Mouse (Mus musculus) liver, embryonic 14 days (tissue): ENCODE data around the gene Ttc23. TPM values are rescaled to one million over a fixed set of nuclear protein-coding genes. Genes with fewer than 3 reads are reported as not detected.

Source experiments
- polyA plus RNA-seq: library from polyadenylated mRNA; depleted of rRNA; stranded (reverse); fragments of >200 nt; gene quantifications from 2 replicates; pipeline ENCODE4 v1.2.3, GENCODE M21; 2012; rRNA removed

Ttc23 gene
- polyA plus RNA-seq: 2.9 and 3.3 TPM in 2 replicates

DNA sequence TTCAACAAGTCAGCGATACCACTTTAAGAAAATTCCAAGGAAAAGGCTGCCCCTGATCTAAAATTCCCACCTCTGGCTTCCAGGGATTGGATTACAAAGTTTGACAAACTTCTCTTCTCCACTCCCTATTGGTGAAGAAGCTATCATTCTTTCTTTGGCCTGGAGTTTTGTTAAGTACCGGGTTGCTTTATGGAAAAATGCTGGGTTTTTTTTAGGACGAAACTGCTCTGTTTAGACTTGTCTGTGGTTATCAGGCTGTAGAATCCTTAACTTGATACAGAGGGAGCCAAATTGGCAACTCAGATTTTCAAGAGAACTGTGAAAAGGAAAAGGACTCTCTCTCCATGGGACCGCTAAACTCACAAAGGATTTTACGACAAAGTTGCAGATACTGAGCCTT, at the start of gene Ttc23:
TSS of gene Ttc23 (plus strand) at position 134 of the 400 bp plus-strand sequence.

DNA sequence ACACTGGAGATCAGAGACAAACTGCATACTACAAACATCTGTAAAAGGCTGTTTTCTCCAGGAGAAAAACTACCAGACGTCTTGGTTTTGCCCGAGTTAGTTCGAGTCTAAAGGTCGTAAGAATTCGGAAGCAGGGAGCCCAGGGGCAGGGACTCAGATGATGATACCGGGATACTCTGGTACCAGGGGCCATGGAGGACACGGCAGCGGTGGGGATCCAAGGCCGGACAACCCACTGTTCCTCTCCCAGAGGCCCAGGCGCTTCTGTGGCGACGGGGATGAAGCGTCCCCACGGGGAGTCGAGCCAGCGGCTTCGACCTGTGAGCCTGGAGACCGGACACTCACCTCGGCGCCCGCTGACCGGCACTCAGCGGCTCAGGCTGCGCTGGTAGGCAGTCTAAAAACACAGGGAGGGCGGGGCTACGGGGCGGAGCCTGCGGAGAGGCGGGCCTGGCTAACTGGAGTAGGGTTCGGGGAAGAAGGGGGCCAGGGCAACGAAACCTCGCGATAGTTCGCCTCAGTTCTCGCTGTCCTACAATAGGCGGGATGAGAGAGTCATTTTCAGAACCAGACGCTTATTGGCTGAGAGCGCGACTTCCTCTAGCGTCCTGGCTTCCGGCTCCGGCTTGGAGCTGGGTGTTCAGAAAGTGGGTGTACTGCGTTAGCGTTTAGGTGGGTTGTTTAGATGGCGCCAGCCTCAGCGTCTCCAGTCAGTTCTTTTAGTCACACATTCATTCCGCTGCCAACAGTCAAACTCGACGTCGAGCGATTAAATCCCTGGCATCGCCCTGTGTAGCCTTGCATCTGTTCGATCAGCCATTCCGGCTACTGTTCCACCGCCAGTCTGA, 2.2 kb upstream of the Ttc23 start, which contains the start of gene Lrrc28:
TSS of gene Lrrc28 (minus strand) at position 436 of the 848 bp plus-strand sequence.

DNA sequence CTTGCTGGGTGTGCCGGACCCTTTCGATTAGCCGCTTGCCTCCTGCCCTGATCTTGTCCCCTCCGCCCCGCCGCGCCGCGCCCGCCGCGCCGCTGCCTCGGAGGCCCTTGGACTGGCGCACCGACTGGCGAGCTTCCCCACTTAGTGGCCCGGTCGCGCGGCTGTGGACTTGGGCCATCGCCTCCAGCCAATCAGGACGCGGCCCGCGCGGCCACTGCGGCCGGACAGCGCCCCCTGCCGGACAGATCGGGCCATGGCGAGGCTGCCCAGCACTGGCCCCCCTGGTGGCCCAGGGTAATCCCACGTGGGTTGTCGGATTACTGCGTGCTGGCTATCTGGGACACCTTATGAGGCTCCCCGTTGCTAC, 112.4 kb downstream of the Ttc23 start, which contains the start of gene Synm:
TSS of gene Synm (minus strand) at position 114 of the 367 bp plus-strand sequence.

Other genes starting within 250 kb of the Ttc23 start
- gene Lrrc28, start 2.1 kb upstream of the Ttc23 start, polyA plus RNA-seq: 4.5 and 5.7 TPM in 2 replicates
- gene Synm, start 112.3 kb downstream of the Ttc23 start, polyA plus RNA-seq: 0.02 and 0.05 TPM in 2 replicates